ENCODE assay signal across 8 mouse cellular contexts in the genomic region with DNA sequence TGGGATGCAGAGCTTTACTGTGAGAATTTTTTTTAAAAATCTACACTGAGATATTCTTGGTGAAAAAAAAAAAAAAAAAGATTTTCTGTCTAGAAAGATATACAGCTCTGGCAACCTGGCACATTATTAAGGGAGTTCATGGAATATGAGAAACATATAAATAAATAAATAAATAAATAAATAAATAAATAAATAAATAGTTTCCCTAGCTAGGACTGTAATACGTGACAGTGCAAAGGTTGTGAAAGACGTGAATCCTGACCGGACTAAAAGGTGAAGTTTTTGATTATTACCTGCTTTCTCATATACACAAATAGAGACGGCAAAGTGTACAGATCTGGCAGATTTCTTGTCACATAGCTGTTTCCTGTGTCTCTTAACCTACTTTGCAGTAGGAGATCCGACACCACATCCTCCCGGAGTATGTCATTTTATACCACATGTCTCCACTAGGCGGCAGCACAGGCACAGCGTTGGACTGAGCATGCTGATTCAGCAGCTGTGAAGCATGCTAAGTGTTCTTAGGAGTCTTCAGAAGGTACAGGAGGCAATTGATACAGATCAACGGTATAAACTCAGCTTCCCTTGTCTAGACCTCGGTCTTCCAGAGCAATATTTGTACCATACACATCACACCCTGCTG. TPM values are rescaled to one million over a fixed set of nuclear protein-coding genes. Genes with fewer than 3 reads are reported as not detected.
DNase-seq lines count a peak whose midpoint lies in the region; ATAC-seq and TF ChIP-seq lines count a peak whose summit lies in the region.

No protein-coding gene starts in this region.

- H3K27me3 ChIP-seq in intestine, embryonic 16.5 days (replicated peaks; ENCODE audit: control insufficient read depth, insufficient read depth, low read length), result no peaks in the 10 kb centered on the region
- H3K27me3 ChIP-seq in midbrain, embryonic 10.5 days (ENCODE audit: low read depth, poor library complexity, severe bottlenecking), result no peaks in the 10 kb centered on the region

- H3K36me3 ChIP-seq in intestine, embryonic 16.5 days (ENCODE audit: control insufficient read depth, insufficient read depth, low read length), result no peaks in the 10 kb centered on the region
- H3K36me3 ChIP-seq in midbrain, embryonic 10.5 days, result no peaks in the 10 kb centered on the region

- no peak overlapping the region for H3K27ac ChIP-seq in cortical plate, adult 2 months (ENCODE audit: insufficient read depth, low read length)
- H3K27ac ChIP-seq in intestine, embryonic 16.5 days (ENCODE audit: low read length), result no peak overlapping the region
- no peak overlapping the region for H3K27ac ChIP-seq in midbrain, embryonic 10.5 days (replicated peaks)

- TF ChIP-seq POLR2A in cortical plate, adult 2 months (IDR thresholded peaks at IDR 0.05; ENCODE audit: extremely low read depth, insufficient read depth, low read length), result 0 out of 2 replicates have a peak, but pooled peaks have one; percentile 12

- H3K9me3 ChIP-seq in intestine, embryonic 16.5 days (ENCODE audit: control insufficient read depth, low read length), result no peaks in the 10 kb centered on the region
- no peaks in the 10 kb centered on the region for H3K9me3 ChIP-seq in midbrain, embryonic 10.5 days (replicated peaks)

- H3K4me3 ChIP-seq in cortical plate, adult 2 months (ENCODE audit: insufficient read depth, low read length), result peak overlapping the region; percentile 52; the same call in 1 of the 2 replicates
- no peak overlapping the region for H3K4me3 ChIP-seq in intestine, embryonic 16.5 days (ENCODE audit: low read length)
- no peak overlapping the region for H3K4me3 ChIP-seq in midbrain, embryonic 10.5 days

- no peak overlapping the region for H3K9ac ChIP-seq in intestine, embryonic 16.5 days (ENCODE audit: low read depth, low read length)

- 19% methylated on average over 10 of the region's 10 CpGs for WGBS in intestine, embryonic 16.5 days
- WGBS in midbrain, embryonic 10.5 days, result 26% methylated on average over 10 of the region's 10 CpGs

- peak; percentile 85 for ATAC-seq in intestine, embryonic 16.5 days

- H3K4me1 ChIP-seq in cortical plate, adult 2 months (ENCODE audit: control insufficient read depth, insufficient read depth, low read length), result peaks cover 3% of the 10 kb centered on the region; the same call in 1 of the 2 replicates
- H3K4me1 ChIP-seq in intestine, embryonic 16.5 days (ENCODE audit: control insufficient read depth, insufficient read depth, low read length), result no peaks in the 10 kb centered on the region
- peaks cover 8% of the 10 kb centered on the region for H3K4me1 ChIP-seq in midbrain, embryonic 10.5 days

- H3K4me2 ChIP-seq in intestine, embryonic 16.5 days (ENCODE audit: low read depth, low read length), result peak overlapping the region; percentile 19; the same call in 1 of the 2 replicates

- intact Hi-C loops in left cerebral cortex, postnatal 25 days (cut with DNase I), result loop anchor here (2.0 to 5.0 kb wide), 2 partner anchors 271 to 456 kb away; no protein-coding TSS in a partner anchor

- TF ChIP-seq CTCF in cortical plate, adult 2 months (IDR thresholded peaks at IDR 0.05; ENCODE audit: extremely low read depth, insufficient read depth, low read length), result peak; percentile 99

- peak; percentile 68 to 91 for DNase-seq in adrenal gland, adult (ENCODE audit: inconsistent age in 2 of 2, low spot score in 1 of 2)
- peak; percentile 85 for DNase-seq in gastrocnemius, postnatal 10 days
- DNase-seq in left cerebral cortex, postnatal 25 days (ENCODE audit: low spot score in 2 of 2), result peak; percentile 95 to 97
- peak; percentile 86 for DNase-seq in midbrain, embryonic 10.5 days (ENCODE audit: low spot score)
- DNase-seq in right cerebral cortex, postnatal 4 days, result peak; percentile 97
- peak; percentile 56 to 90 for DNase-seq in urinary bladder, postnatal 4 days (ENCODE audit: low spot score in 2 of 2)

RNA-seq across cellular contexts. Expression of a gene that starts 2.5 kb away (rescaled TPM):
- 36.6 and 40.2 TPM in 2 replicates for polyA plus RNA-seq in cortical plate, adult 2 months (2012; rRNA removed)
- total RNA-seq in gastrocnemius, postnatal 10 days (2021), result under 1 TPM; 0.27 to 0.40 TPM
- 1.0 and 1.2 TPM in 2 replicates for polyA plus RNA-seq in intestine, embryonic 16.5 days (2015; fragmentation: Nextera tagmentation; extraction: Ambion mirVana)
- 10 to 100 TPM; 63.6 to 67.0 TPM for total RNA-seq in left cerebral cortex, postnatal 25 days (2021)
- 1.9 and 3.9 TPM in 2 replicates for polyA plus RNA-seq in midbrain, embryonic 10.5 days (2016; fragmentation: Nextera tagmentation; extraction: Ambion mirVana)
